Mouse (Mus musculus) embryonic facial prominence, embryonic 14.5 days (tissue): ENCODE measurements at regions not wholly inside any gene's neighbourhood (a gene's known extent, or its start where the extent isn't known, plus 50 kb on each side); places are given as distances from the start of the nearest gene placed in this dataset.
"Not testable (repeated sequence)": the region's sequence is repeated elsewhere in the genome, so short reads cannot be mapped to it uniquely, and the experiment has no call there.

ENCODE experiments used
- ATAC-seq: fragments of 200-750 bp; cut with Nextera tagmentation; 2 replicates; pipeline ENCODE4 v1.8.0; 2017; ENCODE audit warnings: low read depth, moderate number of reproducible peaks, moderate TSS enrichment
- DNase-seq: peaks from one replicate; pipeline ENCODE4 v3.0.0-alpha.2; 2015; ENCODE audit warnings: low spot score
- H3K27ac ChIP-seq: fragments of 300-500 bp; sonication (generic); replicated peaks from 2 replicates; pipeline ENCODE4 v1.5.1; 2014; ENCODE audit warnings: low read depth, mild to moderate bottlenecking, low read length, moderate library complexity
- H3K27me3 ChIP-seq: fragments of 300-500 bp; sonication (generic); replicated peaks from 2 replicates; pipeline ENCODE4 v1.6.1; 2014; ENCODE audit warnings: low read length; ENCODE audit not compliant: control insufficient read depth, insufficient read depth
- H3K36me3 ChIP-seq: fragments of 300-500 bp; sonication (generic); 2 replicates; pipeline ENCODE4 v1.6.1; 2014; ENCODE audit warnings: low read length, mixed read lengths; ENCODE audit not compliant: control insufficient read depth, insufficient read depth
- H3K4me1 ChIP-seq: fragments of 300-500 bp; sonication (generic); 2 replicates; pipeline ENCODE4 v1.6.1; 2014; ENCODE audit warnings: antibody characterized with exemption, low read length; ENCODE audit not compliant: control insufficient read depth, insufficient read depth
- H3K4me2 ChIP-seq: fragments of 300-500 bp; sonication (generic); 2 replicates; pipeline ENCODE4 v1.6.1; 2014; ENCODE audit warnings: low read depth, mild to moderate bottlenecking, low read length, moderate library complexity, mixed read lengths
- H3K4me3 ChIP-seq: fragments of 300-500 bp; sonication (generic); 2 replicates; pipeline ENCODE4 v1.5.1; 2014; ENCODE audit warnings: low read depth, mild to moderate bottlenecking, low read length
- H3K9ac ChIP-seq: fragments of 300-500 bp; sonication (generic); 2 replicates; pipeline ENCODE4 v1.6.1; 2014; ENCODE audit warnings: low read depth, mild to moderate bottlenecking, low read length, moderate library complexity, mixed read lengths
- H3K9me3 ChIP-seq: fragments of 300-500 bp; sonication (generic); 2 replicates; pipeline ENCODE4 v1.6.1; 2016; ENCODE audit warnings: low read length; ENCODE audit not compliant: control insufficient read depth
- WGBS: fragments of 180-500 bp; shearing (Covaris S2); extraction: QIAGEN DNeasy Blood & Tissue Kit; methylation state at CpG from one replicate; pipeline ENCODE4 v1.1.7; 2014; 5-methylcytosine and 5-hydroxymethylcytosine counted together

DNA sequence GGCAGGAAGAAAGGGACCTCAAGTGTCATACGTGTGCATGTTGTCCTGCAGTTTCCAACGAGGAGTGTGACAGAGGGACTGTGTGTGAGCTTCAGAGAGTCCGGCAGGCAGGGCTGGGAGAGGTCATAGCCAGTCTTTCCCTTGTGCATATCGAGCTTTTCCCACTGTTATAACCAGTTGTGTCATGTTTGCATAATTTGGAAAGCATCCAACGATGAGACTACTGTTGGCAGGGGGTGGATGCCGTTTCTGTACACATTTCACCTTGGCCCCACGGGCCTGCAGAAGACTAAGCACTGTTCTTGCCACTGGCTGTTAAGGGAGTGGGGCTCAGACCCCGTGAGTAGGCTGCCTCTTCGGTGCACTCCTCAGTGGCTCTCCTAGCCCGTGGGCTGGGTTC, 174.2 kb downstream of the Katnal1 start:
- Histone ChIP-seq H3K9ac (no peak overlapping the region), H3K4me1 (peaks cover 6% of the 10 kb centered on the region; the same call in 1 of the 2 replicates), H3K27me3 (no peaks in the 10 kb centered on the region), H3K27ac (no peak overlapping the region), H3K4me2 (no peak overlapping the region), H3K36me3 (no peaks in the 10 kb centered on the region), H3K4me3 (no peak overlapping the region), H3K9me3 (0 out of 2 replicates have a peak, but pooled peaks cover 5% of the 10 kb centered on the region)
- DNase-seq (peak; percentile 32), ATAC-seq (no peak)
- WGBS = 53% methylated on average over 10 of the region's 10 CpGs

DNA sequence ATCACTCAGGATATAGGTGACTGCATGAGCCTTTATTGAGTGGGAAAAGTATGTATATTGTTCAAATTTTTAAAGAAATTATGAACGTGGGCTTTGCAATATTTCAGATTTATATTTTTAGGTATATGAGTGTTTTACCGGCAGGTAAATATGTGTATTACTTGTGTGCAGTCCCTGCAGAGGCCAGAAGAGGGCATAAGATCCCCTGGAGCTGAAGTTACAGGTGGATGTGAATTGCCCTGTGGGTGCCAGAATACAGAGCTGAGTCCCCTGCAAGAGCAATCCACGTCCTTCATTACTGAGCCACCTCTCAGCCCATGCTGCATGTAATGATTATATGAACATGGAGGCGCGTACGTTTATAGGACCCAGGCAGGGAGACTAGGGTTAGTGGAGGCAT, 174.8 kb downstream of the Katnal1 start:
- 94% methylated on average over 6 of the region's 6 CpGs for WGBS
- no peak overlapping the region for H3K4me3 ChIP-seq
- ATAC-seq (no peak), DNase-seq (no peak)
- no peaks in the 10 kb centered on the region for H3K36me3 ChIP-seq
- H3K4me2 ChIP-seq = no peak overlapping the region
- 0 out of 2 replicates have a peak, but pooled peaks cover 5% of the 10 kb centered on the region for H3K9me3 ChIP-seq
- H3K9ac ChIP-seq = no peak overlapping the region
- no peaks in the 10 kb centered on the region for H3K27me3 ChIP-seq
- peaks cover 6% of the 10 kb centered on the region; the same call in 1 of the 2 replicates for H3K4me1 ChIP-seq
- H3K27ac ChIP-seq = no peak overlapping the region

DNA sequence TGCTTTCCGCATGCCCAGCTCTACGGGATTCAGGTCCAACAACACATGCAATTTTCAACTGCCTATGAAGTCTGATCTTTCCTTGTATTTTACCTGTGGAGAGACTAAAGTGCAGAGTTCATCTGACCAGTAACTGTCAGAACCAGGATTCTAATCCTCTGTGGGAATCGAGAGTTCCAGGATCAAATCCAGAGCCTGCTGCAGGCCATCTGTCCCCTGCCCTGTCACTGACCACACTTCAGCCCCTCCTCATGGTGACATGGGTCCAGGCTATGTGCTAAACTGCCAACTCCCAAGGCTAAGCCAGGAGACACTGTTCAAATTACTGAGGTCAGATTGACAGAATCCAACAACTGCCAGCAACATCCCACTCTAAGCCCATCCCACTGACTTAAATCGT, 175.7 kb downstream of the Katnal1 start:
- ATAC-seq (no peak), DNase-seq (no peak)
- Histone ChIP-seq H3K36me3 (no peaks in the 10 kb centered on the region), H3K4me2 (no peak overlapping the region), H3K27me3 (no peaks in the 10 kb centered on the region), H3K9me3 (0 out of 2 replicates have a peak, but pooled peaks cover 5% of the 10 kb centered on the region), H3K27ac (no peak overlapping the region), H3K4me1 (peaks cover 6% of the 10 kb centered on the region; the same call in 1 of the 2 replicates), H3K4me3 (no peak overlapping the region), H3K9ac (no peak overlapping the region)
- WGBS = 75% methylated on average over 4 of the region's 4 CpGs

GRCm38 (mm10) chr5:148751980-148752379, 177.1 kb downstream of the Katnal1 start:
- Histone ChIP-seq H3K4me1 (no peaks in the 10 kb centered on the region), H3K27me3 (no peaks in the 10 kb centered on the region)
- WGBS = 94% methylated on average over 13 of the region's 13 CpGs

GRCm38 (mm10) chr5:148750002-148750734, 179.0 kb downstream of the Katnal1 start:
- Histone ChIP-seq H3K27ac (no peak overlapping the region), H3K4me3 (no peak overlapping the region), H3K9ac (no peak overlapping the region), H3K9me3 (no peaks in the 10 kb centered on the region), H3K36me3 (no peaks in the 10 kb centered on the region), H3K4me2 (no peak overlapping the region), H3K4me1 (no peaks in the 10 kb centered on the region), H3K27me3 (no peaks in the 10 kb centered on the region)
- ATAC-seq (no peak), DNase-seq (no peak)
- 80% methylated on average over 16 of the region's 16 CpGs for WGBS

More at GRCm38 (mm10) chr5:148751980-148752379, 177.1 kb downstream of the Katnal1 start:
- Histone ChIP-seq H3K9ac (no peak overlapping the region), H3K4me2 (no peak overlapping the region), H3K4me3 (no peak overlapping the region), H3K36me3 (no peaks in the 10 kb centered on the region), H3K27ac (no peak overlapping the region), H3K9me3 (0 out of 2 replicates have a peak, but pooled peaks cover 5% of the 10 kb centered on the region)
- no peak for DNase-seq
- ATAC-seq = no peak

- no peaks in the 10 kb centered on the region for H3K27me3 ChIP-seq
- H3K36me3 ChIP-seq = no peaks in the 10 kb centered on the region
- H3K4me1 ChIP-seq = no peaks in the 10 kb centered on the region
- no peak overlapping the region for H3K4me3 ChIP-seq
- H3K9ac ChIP-seq = no peak overlapping the region
- no peaks in the 10 kb centered on the region for H3K9me3 ChIP-seq
- no peak for ATAC-seq
- no peak overlapping the region for H3K27ac ChIP-seq
- DNase-seq = no peak
- WGBS = 85% methylated on average over 21 of the region's 21 CpGs
- H3K4me2 ChIP-seq = no peak overlapping the region
These were observed 181.0 kb downstream of the Katnal1 start for GRCm38 (mm10) chr5:148747972-148748764.

- DNase-seq = no peak
- Histone ChIP-seq H3K9ac (no peak overlapping the region), H3K36me3 (no peaks in the 10 kb centered on the region), H3K9me3 (no peaks in the 10 kb centered on the region), H3K27ac (no peak overlapping the region), H3K4me1 (no peaks in the 10 kb centered on the region), H3K27me3 (no peaks in the 10 kb centered on the region), H3K4me2 (no peak overlapping the region), H3K4me3 (no peak overlapping the region)
- ATAC-seq = no peak
- WGBS = 77% methylated on average over 3 of the region's 3 CpGs
These were observed 181.6 kb downstream of the Katnal1 start for GRCm38 (mm10) chr5:148747549-148747948.

DNA sequence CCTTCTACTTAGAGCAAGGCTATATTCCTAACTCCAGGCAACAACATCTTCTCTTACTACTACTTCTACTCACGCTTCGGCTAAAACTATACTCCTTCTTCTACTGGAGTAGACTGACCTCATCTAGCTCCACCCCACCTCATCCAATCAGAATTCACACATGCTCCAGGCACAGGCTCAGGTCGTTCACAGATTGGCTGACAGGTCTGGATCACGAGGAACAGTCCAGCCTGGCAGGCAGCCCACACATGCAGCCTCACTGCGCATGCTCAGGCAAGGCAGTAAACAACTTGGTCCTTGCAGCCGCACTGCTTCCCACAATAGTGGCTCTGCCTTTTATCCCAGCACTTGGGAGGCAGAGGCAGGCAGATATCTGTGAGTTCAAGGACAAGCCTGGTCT, 182.4 kb downstream of the Katnal1 start:
- 66% methylated on average over 6 of the region's 6 CpGs for WGBS
- not testable (repeated sequence) for H3K4me1 ChIP-seq, H3K9ac ChIP-seq, H3K4me3 ChIP-seq, H3K4me2 ChIP-seq, H3K27ac ChIP-seq, H3K9me3 ChIP-seq, H3K27me3 ChIP-seq, H3K36me3 ChIP-seq, ATAC-seq, DNase-seq
